Mouse (Mus musculus) lung, adult 18-20 months (tissue): ENCODE data around the gene Scgb1b18.
"Not testable (repeated sequence)": the region's sequence is repeated elsewhere in the genome, so short reads cannot be mapped to it uniquely, and the experiment has no call there.

Source experiments
- DNase-seq, 2 experiments: peaks; one replicate each; pipeline ENCODE4 v3.0.0; 2022; ENCODE audit warnings: mixed read lengths in 2 of 2

Gene Scgb1b18

GRCm38 (mm10) chr7:33185268-33185667 is at the start of gene Scgb1b18:
Gene Scgb1b18 (plus strand): TSS chr7:33185568.
- not testable (repeated sequence) for DNase-seq

DNA sequence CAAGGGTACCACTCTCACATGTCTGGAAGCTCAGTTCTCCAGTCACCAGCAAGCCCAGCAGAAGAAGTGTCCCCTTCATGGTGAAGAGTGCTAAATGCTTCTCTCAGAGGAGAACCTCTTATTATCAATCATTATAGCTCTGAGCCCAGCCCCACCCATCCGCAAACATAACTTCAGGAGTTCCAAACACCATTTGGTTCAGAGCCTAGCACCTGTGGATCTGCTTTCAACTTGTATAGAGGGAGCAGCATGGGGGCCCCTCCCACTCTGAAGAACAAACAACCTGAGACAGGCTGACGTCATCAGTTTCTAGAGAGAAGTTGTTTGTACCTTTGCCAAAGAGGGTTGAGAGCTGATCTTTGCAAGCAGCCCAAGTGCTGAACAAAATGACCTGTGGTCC is 11.6 kb upstream of the Scgb1b18 start, which contains the start of gene Scgb2b18:
TSS of gene Scgb2b18 (minus strand) at position 101 of the 400 bp plus-strand sequence.
- DNase-seq = not testable (repeated sequence)
